Mouse (Mus musculus) kidney, adult 2 months (tissue): ENCODE results near the gene Wwox.

Experiments used
- CTCF ChIP-seq: fragments of 200-500 bp; conservative IDR thresholded peaks from 2 replicates; pipeline ENCODE4 v1.5.1; 2011; ENCODE audit warnings: low read depth, mild to moderate bottlenecking, control low read depth, low read length, moderate library complexity, mixed read lengths; ENCODE audit not compliant: insufficient read depth, insufficient read length
- POLR2A ChIP-seq: fragments of 200-500 bp; IDR thresholded peaks from one replicate; pipeline ENCODE4 v1.6.1; 2011; ENCODE audit warnings: low read depth, low read length, control low read depth

DNA sequence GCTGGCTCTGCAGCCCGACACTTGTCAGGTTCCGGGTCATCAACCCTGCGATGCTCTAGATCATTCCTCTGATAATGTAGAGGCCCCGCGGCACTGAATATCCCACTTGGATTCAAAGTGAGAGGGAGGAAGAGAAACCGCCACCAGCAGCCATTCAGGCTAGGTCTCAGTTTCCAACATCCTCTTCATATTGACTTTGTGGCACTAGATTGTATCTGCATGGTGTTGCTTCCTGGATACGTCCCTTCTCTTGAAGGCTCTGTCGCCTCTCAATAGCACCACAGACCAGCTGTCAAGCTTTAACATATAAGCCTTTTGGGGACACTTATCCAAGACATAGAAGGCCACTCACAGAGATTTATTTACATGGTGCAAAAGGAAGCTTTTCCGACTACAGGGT, 502.2 kb downstream of the Wwox start:
- no peak for TF ChIP-seq POLR2A
- no peak for TF ChIP-seq CTCF
